Mouse (Mus musculus) MN1 (cell line): ENCODE data around the gene Ssr1.

Experiments
- DNase-seq: peaks from one replicate; pipeline ENCODE4 v3.0.0-alpha.2; 2016; ENCODE audit warnings: low spot score

The Ssr1 gene

GRCm38 (mm10) chr13:37980346-37980745 is 13.7 kb downstream of the Ssr1 start:
- no peak for DNase-seq

GRCm38 (mm10) chr13:37979506-37979905 is 14.5 kb downstream of the Ssr1 start:
- DNase-seq: no peak

GRCm38 (mm10) chr13:37974731-37975130 is 19.3 kb downstream of the Ssr1 start:
- DNase-seq: no peak

- DNase-seq: no peak
These were observed 20.0 kb downstream of the Ssr1 start for GRCm38 (mm10) chr13:37974036-37974435.

- DNase-seq: no peak
These were observed 23.0 kb downstream of the Ssr1 start for GRCm38 (mm10) chr13:37970887-37971530.

GRCm38 (mm10) chr13:37969988-37970387 is 24.0 kb downstream of the Ssr1 start:
- DNase-seq: no peak

GRCm38 (mm10) chr13:37969337-37969736 is 24.7 kb downstream of the Ssr1 start:
- peak; percentile 63 for DNase-seq

GRCm38 (mm10) chr13:37967565-37967964 is 26.5 kb downstream of the Ssr1 start:
- DNase-seq: no peak

GRCm38 (mm10) chr13:37967052-37967437 is 27.0 kb downstream of the Ssr1 start:
- no peak for DNase-seq

GRCm38 (mm10) chr13:37966256-37967051 is 27.6 kb downstream of the Ssr1 start:
- DNase-seq: no peak

GRCm38 (mm10) chr13:37965126-37965914 is 28.7 kb downstream of the Ssr1 start:
- DNase-seq: peak; percentile 39

- DNase-seq: peak; percentile 14
These were observed 29.6 kb downstream of the Ssr1 start for GRCm38 (mm10) chr13:37964128-37965087.

GRCm38 (mm10) chr13:37963354-37964007 is 30.5 kb downstream of the Ssr1 start:
- DNase-seq: peak; percentile 81

GRCm38 (mm10) chr13:37962541-37962940 is 31.5 kb downstream of the Ssr1 start:
- DNase-seq: no peak

GRCm38 (mm10) chr13:37959936-37960335 is 34.1 kb downstream of the Ssr1 start:
- DNase-seq: no peak

GRCm38 (mm10) chr13:37959239-37959907 is 34.6 kb downstream of the Ssr1 start:
- DNase-seq: no peak

- no peak for DNase-seq
These were observed 35.3 kb downstream of the Ssr1 start for GRCm38 (mm10) chr13:37958498-37959238.

GRCm38 (mm10) chr13:37954318-37954717 is 39.7 kb downstream of the Ssr1 start:
- DNase-seq: no peak

- DNase-seq: no peak
These were observed 41.0 kb downstream of the Ssr1 start for GRCm38 (mm10) chr13:37952981-37953380.

- DNase-seq: peak; percentile 70
These were observed 47.3 kb downstream of the Ssr1 start for GRCm38 (mm10) chr13:37946734-37947133.
